Mouse (Mus musculus) midbrain, embryonic 10.5 days (tissue): Measurements from ENCODE around the gene Ddx27. TPM values are rescaled to one million over a fixed set of nuclear protein-coding genes. Genes with fewer than 3 reads are reported as not detected.

Experiments used
- DNase-seq: peaks from one replicate; pipeline ENCODE4 v3.0.0-alpha.2; 2017; ENCODE audit warnings: low spot score
- H3K27ac ChIP-seq: fragments of 300-500 bp; sonication (generic); replicated peaks from 2 replicates; pipeline ENCODE4 v1.5.1; 2016; ENCODE audit warnings: mild to moderate bottlenecking
- H3K27me3 ChIP-seq: fragments of 300-500 bp; sonication (generic); 2 replicates; pipeline ENCODE4 v1.6.1; 2016; ENCODE audit warnings: low read depth, mild to moderate bottlenecking; ENCODE audit not compliant: poor library complexity, severe bottlenecking
- H3K36me3 ChIP-seq: fragments of 300-500 bp; sonication (generic); 2 replicates; pipeline ENCODE4 v1.6.1; 2016; ENCODE audit warnings: mild to moderate bottlenecking, moderate library complexity
- H3K4me1 ChIP-seq: fragments of 300-500 bp; sonication (generic); 2 replicates; pipeline ENCODE4 v1.6.1; 2016
- H3K4me3 ChIP-seq: fragments of 300-500 bp; sonication (generic); 2 replicates; pipeline ENCODE4 v1.5.1; 2016; ENCODE audit warnings: mild to moderate bottlenecking, moderate library complexity
- H3K9me3 ChIP-seq: fragments of 300-500 bp; sonication (generic); replicated peaks from 2 replicates; pipeline ENCODE4 v1.6.1; 2016; ENCODE audit warnings: mild to moderate bottlenecking
- WGBS: fragments of 180-500 bp; shearing (Covaris S2); methylation state at CpG from one replicate; pipeline ENCODE4 v1.1.7; 2016; 5-methylcytosine and 5-hydroxymethylcytosine counted together
- polyA plus RNA-seq: library from polyadenylated mRNA; unstranded; fragments of >200 nt; fragmentation: Nextera tagmentation; extraction: Ambion mirVana; gene quantifications from 2 replicates; pipeline ENCODE4 v1.2.1, GENCODE M21; 2016

The Ddx27 gene
- polyA plus RNA-seq, 1 experiment from 2014 or later, result 69.3 TPM

- Histone ChIP-seq H3K27ac (peak overlapping the region; percentile 59; the same call in 1 of the 2 replicates), H3K36me3 (no peaks in the 10 kb centered on the region), H3K4me1 (peaks cover 37% of the 10 kb centered on the region), H3K4me3 (no peak overlapping the region), H3K27me3 (no peaks in the 10 kb centered on the region), H3K9me3 (no peaks in the 10 kb centered on the region)
- peak; percentile 62 for DNase-seq
- WGBS, result 35% methylated on average over 4 of the region's 4 CpGs
Observed at GRCm38 (mm10) chr2:167081639-167082038, 66.6 kb downstream of the Ddx27 start.

Other genes starting within 250 kb of the Ddx27 start
- 10.0 and 12.7 TPM in 2 replicates for gene Trp53rkb, start 222.7 kb upstream of the Ddx27 start, polyA plus RNA-seq
- 4.2 and 5.3 TPM in 2 replicates for gene Arfgef2, start 209.6 kb upstream of the Ddx27 start, polyA plus RNA-seq
- gene Cse1l, start 109.2 kb upstream of the Ddx27 start, polyA plus RNA-seq, result 207 and 219 TPM in 2 replicates
- 88.6 and 104 TPM in 2 replicates for gene Stau1, start 18.9 kb upstream of the Ddx27 start, polyA plus RNA-seq
- gene Znfx1, start 47.8 kb downstream of the Ddx27 start, polyA plus RNA-seq, result 5.5 and 7.0 TPM in 2 replicates
- 0.49 and 1.0 TPM in 2 replicates for gene Kcnb1, start 175.0 kb downstream of the Ddx27 start, polyA plus RNA-seq
- 11.7 and 12.7 TPM in 2 replicates for gene Ptgis, start 225.4 kb downstream of the Ddx27 start, polyA plus RNA-seq